Mouse (Mus musculus) sigmoid colon, adult 10 weeks (tissue): Measurements from ENCODE around the gene Vps29. TPM values are rescaled to one million over a fixed set of nuclear protein-coding genes. Genes with fewer than 3 reads are reported as not detected.

ENCODE experiments used
- polyA plus RNA-seq: library from polyadenylated mRNA; stranded (reverse); fragments of 350-450 nt; fragmentation: Illumina TruSeq; extraction: RNeasy Lipid Tissue Mini Kit (QIAGEN cat#74804); gene quantifications from one replicate; pipeline ENCODE4 v1.2.3, GENCODE M21; 2014; ENCODE audit warnings: low read depth, low replicate concordance

Vps29 gene
- 129 TPM for polyA plus RNA-seq

GRCm38 (mm10) chr5:122353807-122354491, at the start of gene Vps29, which contains the start of gene Rad9b:
Vps29 (plus strand) TSS chr5:122354369.
Rad9b (minus strand) TSS chr5:122354233.

GRCm38 (mm10) chr5:122371591-122372191, 17.5 kb downstream of the Vps29 start, which contains the start of gene Gpn3:
Gpn3 (plus strand) TSS chr5:122371876.

GRCm38 (mm10) chr5:122372192-122372769, 18.1 kb downstream of the Vps29 start, which contains the start of gene Fam216a:
Fam216a (minus strand) TSS chr5:122372364.

GRCm38 (mm10) chr5:122391786-122392180, 37.6 kb downstream of the Vps29 start, which contains the start of gene Arpc3:
Arpc3 (plus strand) TSS chr5:122391878.

Other genes starting within 250 kb of the Vps29 start
- not detected for gene Ccdc63, start 213.5 kb upstream of the Vps29 start, polyA plus RNA-seq
- 357 TPM for gene Ppp1cc, start 196.1 kb upstream of the Vps29 start, polyA plus RNA-seq
- gene Hvcn1, start 147.6 kb upstream of the Vps29 start, polyA plus RNA-seq = 0.79 TPM
- gene Tctn1, start 89.9 kb upstream of the Vps29 start, polyA plus RNA-seq = 2.3 TPM
- gene Pptc7, start 70.0 kb upstream of the Vps29 start, polyA plus RNA-seq = 52.6 TPM
- 9.1 TPM for gene Rad9b, start 136 bp upstream of the Vps29 start, polyA plus RNA-seq
- gene Gpn3, start 17.5 kb downstream of the Vps29 start, polyA plus RNA-seq = 21.3 TPM
- gene Fam216a, start 18.0 kb downstream of the Vps29 start, polyA plus RNA-seq = 3.8 TPM
- 230 TPM for gene Arpc3, start 37.5 kb downstream of the Vps29 start, polyA plus RNA-seq
- gene Anapc7, start 67.3 kb downstream of the Vps29 start, polyA plus RNA-seq = 6.6 TPM
- 193 TPM for gene Atp2a2, start 147.9 kb downstream of the Vps29 start, polyA plus RNA-seq